Mouse (Mus musculus): ENCODE results near the gene Commd1.

DNA sequence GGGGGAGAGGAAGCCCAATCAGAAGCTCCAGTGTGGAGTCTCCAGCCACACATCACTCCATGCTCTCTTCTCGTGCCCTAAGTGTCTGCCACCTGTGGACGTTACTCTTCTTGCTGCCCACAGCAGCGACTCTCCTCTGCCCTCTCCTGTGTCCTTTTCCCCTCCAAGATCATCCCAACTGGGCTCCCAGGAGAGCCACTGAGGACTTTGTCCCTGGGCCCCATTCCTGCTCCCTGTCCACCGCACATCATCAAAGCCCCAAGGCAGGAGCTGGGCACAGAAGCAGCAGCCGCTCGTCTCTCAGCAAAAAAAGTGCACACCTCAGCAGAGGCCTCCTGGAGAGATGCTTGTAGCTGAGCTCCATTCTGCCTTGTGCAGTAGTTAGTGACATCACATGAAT lies 32.8 kb upstream of the Commd1 start:
- TF ChIP-seq CTCF (IDR thresholded peaks at IDR 0.05 in 2 of 3, conservative IDR thresholded peaks at IDR 0.05 in 1 of 3; ENCODE audit: control insufficient read depth in 1 of 3, insufficient read depth in 1 of 3, low read depth in 2 of 3, low read length in 3 of 3, poor library complexity in 1 of 3, severe bottlenecking in 1 of 3), result no peak
- TF ChIP-seq POLR2A (IDR thresholded peaks at IDR 0.05; ENCODE audit: control insufficient read depth in 1 of 2, insufficient read depth in 1 of 2, low read depth in 1 of 2, low read length in 2 of 2, poor library complexity in 1 of 2), result no peak
- TF ChIP-seq ZC3H11A (IDR thresholded peaks at IDR 0.05; ENCODE audit: low read depth, low read length), result no peak
- no peak for TF ChIP-seq MYB (IDR thresholded peaks at IDR 0.05; ENCODE audit: low read depth, low read length)
- TF ChIP-seq KAT2A (conservative IDR thresholded peaks at IDR 0.05; ENCODE audit: low read depth, low read length), result no peak
- TF ChIP-seq GATA1 (IDR thresholded peaks at IDR 0.05; ENCODE audit: low read depth, low read length), result no peak
- no peak for TF ChIP-seq HCFC1 (IDR thresholded peaks at IDR 0.05; ENCODE audit: low read depth, low read length)
- TF ChIP-seq BHLHE40 (IDR thresholded peaks at IDR 0.05; ENCODE audit: borderline replicate concordance, low read depth, low read length), result no peak
- TF ChIP-seq ZKSCAN1 (IDR thresholded peaks at IDR 0.05; ENCODE audit: low read depth, low read length), result no peak
